In genomic region chr16:25983635-25984034, GRCm38 (mm10) we compare ENCODE assay signal across 10 mouse cellular contexts.
DNase-seq lines count a peak whose midpoint lies in the region; TF ChIP-seq lines count a peak whose summit lies in the region.
"Had no signal": no experiment of that assay in that cellular context is flagged by ENCODE, and none has a peak within 500 bp of the region (broad histone marks: within the 10 kb centered on the region; RNA-seq: fewer than 3 reads in every experiment).

No protein-coding gene starts in this region.

- 49% methylated on average over 4 of the region's 4 CpGs for WGBS in lung, adult 2 months

- DNase-seq in gastrocnemius, adult 2 months: peak; percentile 44
- DNase-seq in gastrocnemius, adult 8-10 months (ENCODE audit: low spot score in 2 of 2): no peak
- DNase-seq in lung, adult 2 months: no peak
- no peak for DNase-seq in lung, postnatal 25 days (ENCODE audit: low spot score)
- peak; percentile 44 for DNase-seq in embryo, embryonic 10.5 days (ENCODE audit: low spot score)
- DNase-seq in retina, embryonic 14.5 days (ENCODE audit: low spot score): peak; percentile 49
- no peak for DNase-seq in Muller cell, postnatal 12 days (ENCODE audit: inconsistent ontology term)
- no peak for DNase-seq in layer of hippocampus, adult 8-10 months (ENCODE audit: low spot score in 2 of 2)
- DNase-seq: liver, embryonic 13.5 days had no signal

- H3K27ac ChIP-seq in gastrocnemius, adult 2 months: no peak overlapping the region
- H3K27ac ChIP-seq: embryonic facial prominence, embryonic 12.5 days; liver, embryonic 13.5 days had no signal

- no peak overlapping the region for H3K4me3 ChIP-seq in gastrocnemius, adult 2 months
- H3K4me3 ChIP-seq in lung, adult 2 months (replicated peaks; ENCODE audit: extremely low read depth, low read depth, low read length): no peak overlapping the region
- H3K4me3 ChIP-seq: embryonic facial prominence, embryonic 12.5 days; liver, embryonic 13.5 days had no signal

- no peaks in the 10 kb centered on the region for H3K4me1 ChIP-seq in lung, adult 2 months (ENCODE audit: control insufficient read depth, insufficient read depth, low read length)
- H3K4me1 ChIP-seq: embryonic facial prominence, embryonic 12.5 days; liver, embryonic 13.5 days had no signal

- peak; percentile 65 for TF ChIP-seq CTCF in gastrocnemius, adult 2 months (IDR thresholded peaks at IDR 0.05)
- TF ChIP-seq CTCF in lung, adult 2 months (IDR thresholded peaks at IDR 0.05; ENCODE audit: insufficient read depth, low read length): peak; percentile 49

- intact Hi-C loops in gastrocnemius, adult 2 months (cut with DNase I): no loop called here

- TF ChIP-seq POLR2A in lung, adult 2 months (IDR thresholded peaks at IDR 0.05; ENCODE audit: borderline replicate concordance, extremely low read depth, low read depth, low read length): no peak

Comparison
In these comparisons a context has a peak if more than half of its experiments do, and no peak if none do; other contexts are left out.
1. DNase-seq: peak in gastrocnemius, adult 2 months (single experiment), embryo, embryonic 10.5 days (single experiment) and retina, embryonic 14.5 days (single experiment); none in gastrocnemius, adult 8-10 months (0 of 2), lung, adult 2 months (single experiment), lung, postnatal 25 days (single experiment), Muller cell, postnatal 12 days (single experiment) and layer of hippocampus, adult 8-10 months (0 of 2).